Mouse (Mus musculus) stomach, postnatal 0 days (tissue): ENCODE results near the gene 4833439L19Rik.

Experiments used
- CTCF ChIP-seq: IDR thresholded peaks from 2 replicates; pipeline ENCODE4 v1.5.1; 2016; ENCODE audit warnings: antibody characterized with exemption, low read depth, mild to moderate bottlenecking, moderate library complexity
- EP300 ChIP-seq: optimal IDR thresholded peaks from 2 replicates; pipeline ENCODE3; 2016; ENCODE audit warnings: antibody characterized with exemption

GRCm38 (mm10) chr13:54560608-54561007 lies 4.6 kb downstream of the 4833439L19Rik start:
- TF ChIP-seq CTCF (no peak), EP300 (no peak)
